Mouse (Mus musculus) bone marrow macrophage, adult 2 months (primary cell): ENCODE results near the gene Optn.

Source experiments
- CTCF ChIP-seq: IDR thresholded peaks from 2 replicates; pipeline ENCODE4 v1.5.1; 2012; ENCODE audit warnings: low read depth, mild to moderate bottlenecking, low read length, moderate library complexity
- POLR2A ChIP-seq: IDR thresholded peaks from 2 replicates; pipeline ENCODE4 v1.6.1; 2012; ENCODE audit warnings: mild to moderate bottlenecking, low read depth, low read length, borderline replicate concordance

DNA sequence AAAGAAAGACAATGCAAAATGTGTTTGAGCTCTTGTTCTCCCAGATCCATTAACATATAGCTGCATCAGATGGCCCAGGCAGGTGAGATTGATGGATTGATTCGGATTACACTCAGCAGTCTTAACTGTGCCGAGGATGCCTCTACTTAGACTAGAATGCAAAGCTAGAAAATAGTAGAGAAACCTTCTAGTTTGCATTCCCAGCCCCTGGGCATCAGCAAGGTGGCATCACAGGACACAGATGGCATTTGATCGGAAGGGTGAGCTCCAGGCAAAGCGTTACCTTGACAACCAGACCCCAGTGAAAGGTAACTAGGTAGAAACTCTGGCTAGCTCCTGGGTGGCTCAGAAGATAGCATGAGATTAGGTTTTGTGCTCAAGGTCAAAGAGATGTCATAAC, 396 bp upstream of the Optn start:
- no peak for TF ChIP-seq POLR2A
- TF ChIP-seq CTCF, result no peak
